Mouse (Mus musculus): Measurements from ENCODE around the gene Angel2. TPM values are rescaled to one million over a fixed set of nuclear protein-coding genes. Genes with fewer than 3 reads are reported as not detected.
A peak's percentile ranks its signal among the peaks of the same experiment; 100 is the strongest.

Angel2 gene
- polyA plus RNA-seq, 1 experiment: 50.1 TPM

DNA sequence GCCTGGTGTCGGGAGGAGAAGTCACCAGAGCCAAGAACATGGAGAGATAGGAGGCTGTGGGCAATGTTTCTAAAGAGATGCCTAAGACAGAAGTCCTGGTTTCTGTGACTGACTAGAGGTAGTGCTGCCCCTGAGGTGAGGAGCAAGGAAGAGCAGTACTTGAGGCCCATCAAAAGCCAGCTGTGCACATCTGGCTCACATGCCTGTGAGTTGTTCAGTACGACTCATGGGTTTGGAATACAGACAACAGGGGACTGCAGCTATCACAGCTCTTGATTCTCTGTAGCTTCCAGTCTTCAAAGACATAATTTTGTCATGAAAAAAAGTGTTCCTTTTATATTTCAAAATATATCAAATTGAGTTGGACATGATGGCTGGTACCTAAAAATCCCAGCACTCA is 23.8 kb upstream of the Angel2 start:
- peaks cover 17% of the 10 kb centered on the region for H3K4me1 ChIP-seq (ENCODE audit: control insufficient read depth, insufficient read depth, low read length)
- peak overlapping the region; percentile 68 for H3K27ac ChIP-seq (ENCODE audit: insufficient read depth, low read length)
- no peak for TF ChIP-seq POLR2A (IDR thresholded peaks at IDR 0.05; ENCODE audit: low read depth, low read length)
- TF ChIP-seq CTCF (IDR thresholded peaks at IDR 0.05; ENCODE audit: borderline replicate concordance, insufficient read depth, low read length): no peak
- H3K4me3 ChIP-seq (ENCODE audit: insufficient read depth, low read length): no peak overlapping the region

DNA sequence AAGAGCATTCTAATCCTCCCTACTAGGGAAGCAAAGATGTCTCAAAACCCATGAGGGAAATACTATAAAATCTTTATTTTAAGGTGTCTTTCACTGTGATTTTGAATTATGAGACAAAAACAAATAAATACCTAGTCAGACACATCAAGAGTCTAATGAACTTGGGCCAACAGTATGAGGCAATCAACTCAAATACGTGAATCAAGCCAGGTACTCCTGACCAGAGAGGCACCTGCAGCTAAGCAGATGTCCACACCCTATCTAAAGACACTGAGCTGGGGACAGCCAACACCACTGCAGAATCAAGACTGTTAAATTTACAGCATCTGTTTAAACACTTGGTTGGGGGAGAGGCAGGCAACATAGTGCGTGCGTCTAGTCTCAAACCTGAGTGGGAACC is 20.8 kb upstream of the Angel2 start:
- Histone ChIP-seq H3K4me3 (ENCODE audit: insufficient read depth, low read length) (no peak overlapping the region), H3K4me1 (ENCODE audit: control insufficient read depth, insufficient read depth, low read length) (peaks cover 16% of the 10 kb centered on the region), H3K27ac (ENCODE audit: insufficient read depth, low read length) (no peak overlapping the region)
- TF ChIP-seq POLR2A (IDR thresholded peaks at IDR 0.05; ENCODE audit: low read depth, low read length) (no peak), CTCF (IDR thresholded peaks at IDR 0.05; ENCODE audit: borderline replicate concordance, insufficient read depth, low read length) (no peak)

DNA sequence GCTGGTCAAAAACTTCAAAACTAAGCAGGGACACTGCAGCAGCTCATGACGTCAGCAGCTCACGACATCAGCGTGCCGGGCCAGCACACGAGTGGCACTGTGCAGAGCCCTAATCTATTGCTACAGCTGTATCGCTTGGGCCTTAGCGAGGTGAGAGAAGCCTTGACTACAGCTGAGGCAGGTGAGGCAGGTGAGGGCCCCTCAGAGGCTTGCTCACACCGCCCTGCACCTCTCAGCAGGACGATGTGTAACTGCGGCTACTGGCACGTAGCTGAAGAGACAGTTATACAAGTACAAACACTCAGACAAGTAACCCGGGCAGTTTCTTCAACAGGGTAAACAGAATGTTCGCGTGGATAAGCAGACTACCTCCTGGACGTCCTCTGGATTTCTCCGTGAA is 20.2 kb upstream of the Angel2 start:
- H3K4me1 ChIP-seq (ENCODE audit: control insufficient read depth, insufficient read depth, low read length): peaks cover 14% of the 10 kb centered on the region; the same call in 1 of the 2 replicates
- no peak for TF ChIP-seq POLR2A (IDR thresholded peaks at IDR 0.05; ENCODE audit: low read depth, low read length)
- no peak for TF ChIP-seq CTCF (IDR thresholded peaks at IDR 0.05; ENCODE audit: borderline replicate concordance, insufficient read depth, low read length)
- no peak overlapping the region for H3K4me3 ChIP-seq (ENCODE audit: insufficient read depth, low read length)
- no peak overlapping the region for H3K27ac ChIP-seq (ENCODE audit: insufficient read depth, low read length)

DNA sequence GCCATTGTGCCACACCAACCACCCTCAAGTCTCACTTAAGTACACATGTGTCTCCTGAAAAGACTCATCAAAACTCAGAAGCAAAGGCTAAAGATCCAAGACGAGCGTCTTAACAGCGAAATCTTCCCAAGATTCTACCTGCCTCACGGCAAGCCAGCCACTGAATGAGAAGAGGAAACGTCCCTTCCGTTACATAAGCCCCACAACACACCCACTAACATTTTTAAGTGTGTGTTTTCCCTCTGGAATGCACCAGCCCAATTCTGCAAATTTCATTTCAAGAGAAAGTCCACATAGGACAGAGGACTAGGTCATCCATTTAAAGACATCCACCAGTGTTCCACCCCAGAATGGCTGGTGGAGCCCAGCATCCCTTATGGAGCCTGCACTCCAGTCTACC is 14.1 kb upstream of the Angel2 start:
- H3K4me3 ChIP-seq (ENCODE audit: insufficient read depth, low read length): peak overlapping the region; percentile 90
- H3K27ac ChIP-seq (ENCODE audit: insufficient read depth, low read length): no peak overlapping the region
- H3K4me1 ChIP-seq (ENCODE audit: control insufficient read depth, insufficient read depth, low read length): no peaks in the 10 kb centered on the region; the same call in 1 of the 2 replicates
- TF ChIP-seq CTCF (IDR thresholded peaks at IDR 0.05; ENCODE audit: borderline replicate concordance, insufficient read depth, low read length) (no peak), POLR2A (IDR thresholded peaks at IDR 0.05; ENCODE audit: low read depth, low read length) (no peak)

DNA sequence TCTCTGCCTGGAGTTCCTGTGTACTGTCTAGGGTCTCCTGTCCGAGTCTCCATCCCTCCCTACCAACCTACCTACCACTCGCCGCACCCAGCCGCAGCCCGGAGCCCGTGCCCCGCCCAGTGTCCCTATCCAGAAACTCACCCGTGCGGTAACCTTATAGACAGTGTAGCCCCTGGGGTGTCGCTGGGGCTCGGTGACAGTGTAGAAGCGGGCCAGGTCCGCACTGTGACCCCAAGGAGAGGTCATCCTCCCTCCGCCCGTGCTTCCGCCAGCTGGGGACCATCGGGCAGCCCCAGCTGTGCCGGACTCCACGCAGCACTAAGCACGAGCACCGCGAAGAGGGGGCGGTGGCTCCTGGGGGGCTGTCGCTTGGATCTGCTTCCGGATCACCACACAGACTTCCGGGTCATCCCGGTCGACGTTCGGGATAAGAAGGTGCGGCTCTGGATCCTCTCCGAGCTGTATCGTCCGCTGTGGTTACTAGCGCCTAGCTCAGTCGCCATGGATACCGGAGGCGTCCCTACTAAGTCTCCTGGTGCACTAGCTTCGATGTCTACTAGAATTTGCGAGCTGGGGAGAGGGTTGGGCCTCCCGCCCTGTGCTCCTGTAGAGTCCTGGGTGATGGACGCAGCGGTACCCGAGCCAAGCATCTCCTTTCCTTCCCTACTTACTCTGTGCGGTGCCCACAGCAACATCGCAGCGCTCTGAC is 13.3 kb upstream of the Angel2 start, which contains the start of gene Rps6kc1:
TSS of gene Rps6kc1 (minus strand) at position 356 of the 709 bp plus-strand sequence.
- Histone ChIP-seq H3K4me3 (ENCODE audit: insufficient read depth, low read length) (peak within 1 kb of the TSS; percentile 90), H3K27ac (ENCODE audit: insufficient read depth, low read length) (peak within 1 kb of the TSS; percentile 19; the same call in 1 of the 2 replicates), H3K4me1 (ENCODE audit: control insufficient read depth, insufficient read depth, low read length) (no peaks in the 10 kb centered on the region; the same call in 1 of the 2 replicates)
- TF ChIP-seq POLR2A (IDR thresholded peaks at IDR 0.05; ENCODE audit: low read depth, low read length): peak; percentile 84
- TF ChIP-seq CTCF (IDR thresholded peaks at IDR 0.05; ENCODE audit: borderline replicate concordance, insufficient read depth, low read length): no peak

DNA sequence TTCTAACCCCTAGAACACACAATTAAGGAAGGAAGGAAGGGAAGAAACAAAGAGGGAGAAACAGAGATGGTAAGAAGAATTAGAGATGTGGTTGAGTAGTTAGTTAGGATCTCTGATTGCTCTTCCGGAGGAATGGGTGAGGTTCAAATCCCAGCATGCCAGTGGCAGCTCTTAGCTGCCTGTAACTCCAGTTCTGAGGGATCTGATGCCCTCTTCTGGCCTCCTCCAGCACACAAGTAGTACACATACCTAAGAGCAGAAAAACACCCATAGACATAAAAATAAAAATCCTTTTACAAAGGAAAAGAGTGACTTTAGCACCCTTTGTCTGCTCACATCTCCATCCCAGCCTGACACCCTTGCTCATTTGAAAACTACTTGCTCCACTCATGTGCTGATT is 12.3 kb upstream of the Angel2 start:
- no peak overlapping the region for H3K27ac ChIP-seq (ENCODE audit: insufficient read depth, low read length)
- TF ChIP-seq CTCF (IDR thresholded peaks at IDR 0.05; ENCODE audit: borderline replicate concordance, insufficient read depth, low read length) (no peak), POLR2A (IDR thresholded peaks at IDR 0.05; ENCODE audit: low read depth, low read length) (no peak)
- no peaks in the 10 kb centered on the region; the same call in 1 of the 2 replicates for H3K4me1 ChIP-seq (ENCODE audit: control insufficient read depth, insufficient read depth, low read length)
- no peak overlapping the region for H3K4me3 ChIP-seq (ENCODE audit: insufficient read depth, low read length)

DNA sequence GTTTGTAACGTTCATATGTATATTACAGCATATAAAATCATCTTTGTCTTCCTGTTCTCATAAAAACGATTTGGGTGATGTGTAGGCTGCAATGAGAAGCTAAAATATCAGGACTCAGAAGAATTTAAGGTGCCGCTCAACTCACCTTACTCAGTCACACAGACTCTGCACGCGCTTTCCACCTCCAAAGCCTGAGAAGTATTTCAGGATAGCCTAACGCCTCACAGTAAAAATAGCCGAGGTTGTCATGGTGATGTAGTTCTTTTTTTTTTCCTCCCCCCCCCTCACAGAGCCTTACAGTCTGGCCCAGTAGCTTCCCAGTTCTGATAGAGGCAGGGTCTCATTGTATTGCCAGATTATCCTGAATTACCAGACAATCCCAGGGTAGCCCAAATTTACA is 6.0 kb upstream of the Angel2 start:
- TF ChIP-seq POLR2A (IDR thresholded peaks at IDR 0.05; ENCODE audit: low read depth, low read length): no peak
- TF ChIP-seq CTCF (IDR thresholded peaks at IDR 0.05; ENCODE audit: borderline replicate concordance, insufficient read depth, low read length): no peak
- H3K4me3 ChIP-seq (ENCODE audit: insufficient read depth, low read length): no peak overlapping the region
- no peaks in the 10 kb centered on the region for H3K4me1 ChIP-seq (ENCODE audit: control insufficient read depth, insufficient read depth, low read length)
- no peak overlapping the region for H3K27ac ChIP-seq (ENCODE audit: insufficient read depth, low read length)

DNA sequence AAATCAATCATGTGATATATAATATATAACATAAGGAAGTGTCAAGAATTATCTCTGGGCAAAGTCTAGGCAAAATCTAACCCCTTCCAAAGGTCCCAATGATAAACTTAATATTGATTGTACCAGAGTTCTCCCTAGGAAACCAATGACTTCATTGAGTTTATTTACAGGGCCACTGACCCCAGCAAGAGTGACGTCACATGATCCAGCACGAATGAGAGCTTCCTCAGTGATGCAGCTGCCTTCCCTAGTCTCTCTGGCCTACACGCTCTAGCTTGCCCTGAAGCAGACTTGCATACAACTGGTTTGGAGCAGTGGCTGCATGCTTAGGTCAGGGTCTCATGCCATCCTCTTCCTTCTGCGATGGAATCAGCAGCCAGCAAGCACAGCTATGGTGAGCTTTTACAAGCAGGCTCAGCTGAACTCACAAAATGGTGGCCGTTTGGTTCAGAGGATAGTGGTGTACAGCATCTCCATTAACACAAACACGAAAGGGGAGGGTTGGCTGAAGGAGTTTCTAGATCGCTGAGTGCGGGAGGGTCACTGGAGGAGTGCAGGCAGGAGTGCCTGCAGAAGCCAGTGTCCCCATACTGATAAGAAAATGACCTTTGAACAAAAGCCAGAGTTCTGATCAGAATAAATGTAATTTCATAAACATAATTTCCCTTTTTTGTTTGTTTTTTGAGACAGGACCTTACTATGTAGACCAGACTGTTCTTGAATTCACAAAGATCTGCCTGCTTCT is 5.0 kb upstream of the Angel2 start:
- TF ChIP-seq POLR2A (IDR thresholded peaks at IDR 0.05; ENCODE audit: low read depth, low read length): no peak
- TF ChIP-seq CTCF (IDR thresholded peaks at IDR 0.05; ENCODE audit: borderline replicate concordance, insufficient read depth, low read length): no peak
- no peaks in the 10 kb centered on the region for H3K4me1 ChIP-seq (ENCODE audit: control insufficient read depth, insufficient read depth, low read length)
- H3K4me3 ChIP-seq (ENCODE audit: insufficient read depth, low read length): no peak overlapping the region
- H3K27ac ChIP-seq (ENCODE audit: insufficient read depth, low read length): no peak overlapping the region

DNA sequence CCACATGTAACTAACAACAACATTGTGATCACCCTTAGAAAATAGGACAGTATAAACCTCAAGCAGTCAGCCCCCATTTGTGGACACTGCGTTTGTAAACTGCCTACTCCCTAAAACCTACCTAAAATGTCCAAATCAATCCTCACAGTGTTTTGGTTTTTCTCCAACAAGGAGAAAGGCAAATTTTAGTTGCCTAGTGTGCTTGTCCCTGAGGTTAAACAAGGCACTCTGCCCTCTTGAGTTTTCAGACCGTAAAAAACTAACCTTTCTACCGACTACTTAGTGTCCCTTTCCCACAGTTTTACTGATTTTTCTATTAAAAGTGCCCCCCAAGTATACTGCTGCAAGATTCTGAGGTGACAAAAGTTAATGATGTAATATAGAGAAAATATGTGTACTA is 2.4 kb downstream of the Angel2 start:
- TF ChIP-seq POLR2A (IDR thresholded peaks at IDR 0.05; ENCODE audit: low read depth, low read length): no peak
- no peak overlapping the region for H3K4me3 ChIP-seq (ENCODE audit: insufficient read depth, low read length)
- H3K4me1 ChIP-seq (ENCODE audit: control insufficient read depth, insufficient read depth, low read length): no peaks in the 10 kb centered on the region
- H3K27ac ChIP-seq (ENCODE audit: insufficient read depth, low read length): no peak overlapping the region

DNA sequence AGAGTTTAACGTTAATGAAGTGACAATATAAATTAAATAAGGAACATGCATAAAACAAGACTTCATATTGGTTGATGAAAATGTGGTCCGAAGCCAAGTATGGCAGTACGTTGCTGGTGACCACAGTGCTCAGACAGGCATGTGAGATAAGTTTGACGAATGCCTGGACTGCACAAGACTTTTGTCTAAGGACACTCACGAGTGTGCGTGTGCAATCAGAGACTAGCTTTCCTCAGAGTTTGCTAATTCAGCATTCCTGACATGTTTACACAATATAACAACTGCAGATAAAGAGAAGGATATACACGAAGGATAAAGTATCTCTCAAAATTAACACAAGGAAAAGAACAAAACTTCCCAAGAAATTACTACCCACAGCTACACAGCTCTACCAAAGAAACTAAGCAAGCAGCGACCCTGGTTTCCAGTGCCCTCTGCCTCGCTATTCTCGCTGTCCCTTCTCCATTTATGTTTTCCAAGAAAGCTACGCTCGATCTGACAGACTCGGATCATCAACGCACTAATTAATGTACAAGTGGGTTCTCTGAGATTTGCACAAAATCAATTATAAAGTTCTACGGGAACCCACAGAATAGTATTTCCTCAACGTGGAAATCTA is 2.9 kb downstream of the Angel2 start:
- TF ChIP-seq CTCF (IDR thresholded peaks at IDR 0.05; ENCODE audit: borderline replicate concordance, insufficient read depth, low read length) (no peak), POLR2A (IDR thresholded peaks at IDR 0.05; ENCODE audit: low read depth, low read length) (no peak; the same call in none of the 2 replicates)
- Histone ChIP-seq H3K4me3 (ENCODE audit: insufficient read depth, low read length) (peak overlapping the region; percentile 71), H3K4me1 (ENCODE audit: control insufficient read depth, insufficient read depth, low read length) (no peaks in the 10 kb centered on the region), H3K27ac (ENCODE audit: insufficient read depth, low read length) (peak overlapping the region; percentile 99)
